In genomic region chr17:35909919-35910369, GRCm38 (mm10) we compare ENCODE assay signal across 8 mouse cellular contexts. TPM values are rescaled to one million over a fixed set of nuclear protein-coding genes. Genes with fewer than 3 reads are reported as not detected.
DNase-seq lines count a peak whose midpoint lies in the region; ATAC-seq and TF ChIP-seq lines count a peak whose summit lies in the region.

Atat1 (minus strand) TSS chr17:35910075.

- 3% methylated on average over 25 of the region's 25 CpGs for WGBS in forebrain, embryonic 16.5 days
- 3% methylated on average over 25 of the region's 25 CpGs for WGBS in lung, embryonic 14.5 days
- WGBS in olfactory bulb, adult 2 months = 2% methylated on average over 25 of the region's 25 CpGs
- 1% methylated on average over 25 of the region's 25 CpGs for WGBS in thymus, adult 2 months

- peak within 1 kb of the TSS; percentile 77 for H3K4me2 ChIP-seq in forebrain, embryonic 16.5 days (ENCODE audit: low read length)
- H3K4me2 ChIP-seq in lung, embryonic 14.5 days = peak within 1 kb of the TSS; percentile 71

- intact Hi-C loops in heart, postnatal 36 days (cut with DNase I) = loop anchor here (2.0 kb wide), 1 partner anchor 29 kb away; no protein-coding TSS in a partner anchor

- ATAC-seq in forebrain, embryonic 16.5 days = peak; percentile 92
- peak; percentile 92 for ATAC-seq in lung, embryonic 14.5 days (ENCODE audit: insufficient read depth)

- peak; percentile 72 for TF ChIP-seq POLR2A in olfactory bulb, adult 2 months (IDR thresholded peaks at IDR 0.05; ENCODE audit: insufficient read depth, low read depth, low read length)
- no peak for TF ChIP-seq POLR2A in thymus, adult 2 months (IDR thresholded peaks at IDR 0.05; ENCODE audit: control insufficient read depth, extremely low read depth, insufficient read depth, low read length, poor library complexity)

- TF ChIP-seq CTCF in layer of hippocampus, adult 2 months (conservative IDR thresholded peaks at IDR 0.05) = no peak
- no peak for TF ChIP-seq CTCF in lung, embryonic 14.5 days (IDR thresholded peaks at IDR 0.05; ENCODE audit: low read depth)
- no peak for TF ChIP-seq CTCF in olfactory bulb, adult 2 months (IDR thresholded peaks at IDR 0.05; ENCODE audit: insufficient read depth, low read depth, low read length)
- no peak for TF ChIP-seq CTCF in thymus, adult 2 months (IDR thresholded peaks at IDR 0.05; ENCODE audit: borderline replicate concordance, control insufficient read depth, extremely low read depth, insufficient read depth, low read length, poor library complexity)

- H3K4me1 ChIP-seq in ES-E14 (ENCODE audit: control insufficient read depth in 2 of 2, insufficient read depth in 2 of 2, low read length in 2 of 2, poor library complexity in 1 of 2) = peaks cover 0 to 11% of the 10 kb centered on the region in 2 experiments; a peak in 1 of 4 replicates
- H3K4me1 ChIP-seq in forebrain, embryonic 16.5 days (replicated peaks; ENCODE audit: control insufficient read depth, insufficient read depth, low read length) = peaks cover 18% of the 10 kb centered on the region
- peaks cover 5% of the 10 kb centered on the region; the same call in 1 of the 2 replicates for H3K4me1 ChIP-seq in lung, embryonic 14.5 days (ENCODE audit: insufficient read depth)
- H3K4me1 ChIP-seq in olfactory bulb, adult 2 months (ENCODE audit: control insufficient read depth, insufficient read depth, low read length) = peaks cover 12% of the 10 kb centered on the region
- H3K4me1 ChIP-seq in thymus, adult 2 months (replicated peaks; ENCODE audit: control insufficient read depth, insufficient read depth, low read length) = peaks cover 11% of the 10 kb centered on the region

- H3K4me3 ChIP-seq in ES-E14 (ENCODE audit: insufficient read depth in 1 of 2, low read depth in 1 of 2, low read length in 2 of 2, poor library complexity in 1 of 2, severe bottlenecking in 1 of 2) = peak within 1 kb of the TSS; percentile 70 to 87
- H3K4me3 ChIP-seq in forebrain, embryonic 16.5 days (replicated peaks; ENCODE audit: low read length) = peak within 1 kb of the TSS; percentile 57
- H3K4me3 ChIP-seq in layer of hippocampus, adult 2 months = peak within 1 kb of the TSS; percentile 75
- peak within 1 kb of the TSS; percentile 70 for H3K4me3 ChIP-seq in lung, embryonic 14.5 days (ENCODE audit: low read depth, low read length)
- H3K4me3 ChIP-seq in olfactory bulb, adult 2 months (ENCODE audit: insufficient read depth, low read depth, low read length) = peak within 1 kb of the TSS; percentile 80
- peak within 1 kb of the TSS; percentile 76 for H3K4me3 ChIP-seq in thymus, adult 2 months (ENCODE audit: control insufficient read depth, insufficient read depth, low read length)

- H3K36me3 ChIP-seq in ES-E14 (ENCODE audit: control insufficient read depth, insufficient read depth, low read length, poor library complexity, severe bottlenecking) = peaks cover 25% of the 10 kb centered on the region
- H3K36me3 ChIP-seq in forebrain, embryonic 16.5 days (ENCODE audit: control insufficient read depth, insufficient read depth) = peaks cover 3% of the 10 kb centered on the region
- H3K36me3 ChIP-seq in lung, embryonic 14.5 days (ENCODE audit: insufficient read depth) = peaks cover 66% of the 10 kb centered on the region
- no peaks in the 10 kb centered on the region for H3K36me3 ChIP-seq in thymus, adult 2 months (ENCODE audit: control insufficient read depth, insufficient read depth, low read length)

- peak within 1 kb of the TSS; percentile 72 for H3K9ac ChIP-seq in ES-E14 (ENCODE audit: insufficient read depth, low read depth, low read length, poor library complexity, severe bottlenecking)
- H3K9ac ChIP-seq in forebrain, embryonic 16.5 days (replicated peaks; ENCODE audit: low read depth, low read length) = peak within 1 kb of the TSS; percentile 90
- H3K9ac ChIP-seq in lung, embryonic 14.5 days = peak within 1 kb of the TSS; percentile 73

- peak; percentile 95 for DNase-seq in ES-E14 (ENCODE audit: low read depth, low spot score)
- DNase-seq in cerebellum, adult 11-12 months = peak; percentile 90
- peak; percentile 90 to 96 for DNase-seq in heart, postnatal 36 days
- peak; percentile 93 to 96 for DNase-seq in layer of hippocampus, adult 2 months (ENCODE audit: low spot score in 2 of 2)
- DNase-seq in lung, embryonic 14.5 days = peak; percentile 97
- peak; percentile 95 for DNase-seq in thymus, adult 2 months

- H3K27ac ChIP-seq in ES-E14 (ENCODE audit: insufficient read depth, low read depth, low read length, poor library complexity, severe bottlenecking) = peak within 1 kb of the TSS; percentile 58; the same call in 1 of the 2 replicates
- H3K27ac ChIP-seq in forebrain, embryonic 16.5 days (ENCODE audit: low read length) = peak within 1 kb of the TSS; percentile 92
- peak within 1 kb of the TSS; percentile 91 for H3K27ac ChIP-seq in layer of hippocampus, adult 2 months
- H3K27ac ChIP-seq in lung, embryonic 14.5 days (ENCODE audit: low read depth) = peak within 1 kb of the TSS; percentile 73; the same call in 1 of the 2 replicates
- H3K27ac ChIP-seq in olfactory bulb, adult 2 months (ENCODE audit: insufficient read depth, low read depth, low read length) = peak within 1 kb of the TSS; percentile 81
- H3K27ac ChIP-seq in thymus, adult 2 months (ENCODE audit: control insufficient read depth, insufficient read depth, low read length) = peak within 1 kb of the TSS; percentile 83

- H3K27me3 ChIP-seq in forebrain, embryonic 16.5 days (replicated peaks; ENCODE audit: control insufficient read depth, insufficient read depth, low read length) = no peaks in the 10 kb centered on the region
- H3K27me3 ChIP-seq in lung, embryonic 14.5 days (ENCODE audit: insufficient read depth, low read length) = no peaks in the 10 kb centered on the region
- no peaks in the 10 kb centered on the region for H3K27me3 ChIP-seq in thymus, adult 2 months (ENCODE audit: control insufficient read depth, insufficient read depth, low read length)

- in situ Hi-C loops in ES-E14 (cut with MboI; ENCODE audit: low sequenced_read_pairs in 2 of 2, unreplicated experiment in 2 of 2) = no loop called here

- no peaks in the 10 kb centered on the region for H3K9me3 ChIP-seq in ES-E14 (ENCODE audit: control insufficient read depth, insufficient read depth, low read depth, low read length)
- no peaks in the 10 kb centered on the region for H3K9me3 ChIP-seq in forebrain, embryonic 16.5 days (ENCODE audit: control insufficient read depth, low read length)
- no peaks in the 10 kb centered on the region for H3K9me3 ChIP-seq in lung, embryonic 14.5 days (ENCODE audit: low read depth, low read length)

TF ChIP-seq in ES-E14, 5 proteins besides CTCF, POLR2A, EP300 and RAD21:
- TF ChIP-seq MAFK (IDR thresholded peaks at IDR 0.05; ENCODE audit: insufficient read depth, low read depth, low read length) = no peak
- TF ChIP-seq ZNF384 (IDR thresholded peaks at IDR 0.05; ENCODE audit: low read depth, low read length) = no peak
- TF ChIP-seq HCFC1 (IDR thresholded peaks at IDR 0.05; ENCODE audit: borderline replicate concordance, insufficient read depth, low read length) = no peak
- no peak for TF ChIP-seq ZC3H11A (IDR thresholded peaks at IDR 0.05; ENCODE audit: borderline replicate concordance, low read depth, low read length)
- no peak for TF ChIP-seq CHD2 (IDR thresholded peaks at IDR 0.05; ENCODE audit: low read depth, low read length)
TF ChIP-seq in ES-E14: peak in this region for 0.

RNA-seq across cellular contexts. Expression of gene Atat1, which starts in this region (rescaled TPM):
- total RNA-seq in ES-E14 (2012; rRNA removed) = 12.5 and 12.9 TPM in 2 replicates
- polyA plus RNA-seq in forebrain, embryonic 16.5 days (2015; fragmentation: Nextera tagmentation; extraction: Ambion mirVana) = 423 and 493 TPM in 2 replicates
- 1 to 10 TPM; 6.6 to 6.8 TPM for total RNA-seq in heart, postnatal 36 days (2021)
- total RNA-seq in layer of hippocampus, adult 2 months (2021) = 10 to 100 TPM; 58.7 to 64.8 TPM
- polyA plus RNA-seq in lung, embryonic 14.5 days (2014; fragmentation: Nextera tagmentation; extraction: Ambion mirVana) = 72.2 and 77.9 TPM in 2 replicates
- not detected in 2 replicates for polyA plus RNA-seq in olfactory bulb, adult 2 months (2012; ENCODE audit: insufficient read depth, insufficient read length, low replicate concordance, missing spikeins)
- 63.9 and 64.9 TPM in 2 replicates for polyA plus RNA-seq in thymus, adult 2 months (2012; rRNA removed)

Comparison
In these comparisons a context has a peak if more than half of its experiments do, and no peak if none do; other contexts are left out.
1. Peak in every context shown above with its lines: DNase-seq, ATAC-seq, H3K4me3 ChIP-seq and H3K27ac ChIP-seq.
2. RNA of gene Atat1 (polyA plus RNA-seq): 423 to 493 TPM in forebrain, embryonic 16.5 days, 72.2 to 77.9 TPM in lung, embryonic 14.5 days and 63.9 to 64.9 TPM in thymus, adult 2 months; not detected in olfactory bulb, adult 2 months; every median in the first group is over 10 times any median in the second.